Mouse (Mus musculus): ENCODE results near the gene AL732309.1.

- TF ChIP-seq CTCF (IDR thresholded peaks at IDR 0.05; ENCODE audit: borderline replicate concordance, insufficient read depth, low read depth, low read length) (no peak), POLR2A (IDR thresholded peaks at IDR 0.05; ENCODE audit: borderline replicate concordance, insufficient read depth, low read length) (peak; percentile 16; the same call in 1 of the 2 replicates)
These were observed 43.0 kb upstream of the AL732309.1 start, which contains the start of gene Lrrc26 for GRCm38 (mm10) chr2:25289651-25290050.

All from cerebellum, adult 2 months (tissue).